Mouse (Mus musculus) layer of hippocampus, postnatal 36 days (tissue): ENCODE measurements at regions not wholly inside any gene's neighbourhood (a gene's known extent, or its start where the extent isn't known, plus 50 kb on each side); places are given as distances from the start of the nearest gene placed in this dataset.

Experiments used
- DNase-seq, 2 experiments: peaks; one replicate each; pipeline ENCODE4 v3.0.0; 2022

- DNase-seq: no peak
Observed at GRCm38 (mm10) chr7:136196424-136197160, 480.4 kb upstream of the Mki67 start.

- DNase-seq: no peak
Observed at GRCm38 (mm10) chr7:136208879-136209278, 492.7 kb upstream of the Mki67 start.

- no peak for DNase-seq
Observed at GRCm38 (mm10) chr7:136209299-136210171, 493.4 kb upstream of the Mki67 start.

GRCm38 (mm10) chr7:136212492-136212891, 496.3 kb upstream of the Mki67 start:
- no peak for DNase-seq

- no peak for DNase-seq
Observed at GRCm38 (mm10) chr7:136213057-136213961, 497.1 kb upstream of the Mki67 start.

GRCm38 (mm10) chr7:136213962-136214308, 497.8 kb upstream of the Mki67 start:
- no peak for DNase-seq

GRCm38 (mm10) chr7:136214415-136214814, 498.3 kb upstream of the Mki67 start:
- DNase-seq: no peak

GRCm38 (mm10) chr7:136216734-136217133, 500.6 kb upstream of the Mki67 start:
- DNase-seq: no peak

GRCm38 (mm10) chr7:136219564-136220244, 503.5 kb upstream of the Mki67 start:
- no peak for DNase-seq

GRCm38 (mm10) chr7:136220245-136221167, 504.3 kb upstream of the Mki67 start:
- no peak for DNase-seq

GRCm38 (mm10) chr7:136221620-136222019, 505.5 kb upstream of the Mki67 start:
- no peak for DNase-seq

- DNase-seq: no peak
Observed at GRCm38 (mm10) chr7:136226031-136226430, 509.9 kb upstream of the Mki67 start.

GRCm38 (mm10) chr7:136228331-136228730, 512.2 kb upstream of the Mki67 start:
- no peak for DNase-seq

- DNase-seq: no peak
Observed at GRCm38 (mm10) chr7:136229592-136229991, 513.4 kb upstream of the Mki67 start.

GRCm38 (mm10) chr7:136232177-136232576, 516.0 kb upstream of the Mki67 start:
- no peak for DNase-seq

- DNase-seq: no peak
Observed at GRCm38 (mm10) chr7:136235563-136235962, 519.4 kb upstream of the Mki67 start.

GRCm38 (mm10) chr7:136236391-136236790, 520.2 kb upstream of the Mki67 start:
- no peak for DNase-seq

GRCm38 (mm10) chr7:136265691-136266090, 549.5 kb upstream of the Mki67 start:
- no peak for DNase-seq

GRCm38 (mm10) chr7:136267716-136268489, 551.7 kb upstream of the Mki67 start:
- peak; percentile 9 to 14 for DNase-seq

GRCm38 (mm10) chr7:136275651-136276050, 559.5 kb upstream of the Mki67 start:
- DNase-seq: no peak
